Mouse (Mus musculus) limb, embryonic 13.5 days (tissue): ENCODE measurements at regions not wholly inside any gene's neighbourhood (a gene's known extent, or its start where the extent isn't known, plus 50 kb on each side); places are given as distances from the start of the nearest gene placed in this dataset.
A peak's percentile ranks its signal among the peaks of the same experiment; 100 is the strongest.

Experiments used
- ATAC-seq: fragments of 200-750 bp; cut with Nextera tagmentation; 2 replicates; pipeline ENCODE4 v1.8.0; 2017; ENCODE audit warnings: low read depth, moderate number of reproducible peaks, moderate TSS enrichment; ENCODE audit not compliant: low FRiP score
- H3K27ac ChIP-seq: fragments of 300-500 bp; sonication (generic); 2 replicates; pipeline ENCODE4 v1.5.1; 2015; ENCODE audit warnings: inconsistent platforms, mild to moderate bottlenecking, moderate library complexity
- H3K27me3 ChIP-seq: fragments of 300-500 bp; sonication (generic); 2 replicates; pipeline ENCODE4 v1.6.1; 2015; ENCODE audit warnings: mild to moderate bottlenecking, inconsistent platforms
- H3K36me3 ChIP-seq: fragments of 300-500 bp; sonication (generic); 2 replicates; pipeline ENCODE4 v1.6.1; 2015; ENCODE audit warnings: inconsistent platforms, mild to moderate bottlenecking, moderate library complexity
- H3K4me1 ChIP-seq: fragments of 300-500 bp; sonication (generic); 2 replicates; pipeline ENCODE4 v1.6.1; 2015; ENCODE audit warnings: inconsistent platforms
- H3K4me2 ChIP-seq: fragments of 300-500 bp; sonication (generic); replicated peaks from 2 replicates; pipeline ENCODE4 v1.6.1; 2015; ENCODE audit warnings: inconsistent platforms, mild to moderate bottlenecking, moderate library complexity
- H3K4me3 ChIP-seq: fragments of 300-500 bp; sonication (generic); 2 replicates; pipeline ENCODE4 v1.5.1; 2015; ENCODE audit warnings: moderate library complexity, mild to moderate bottlenecking, inconsistent platforms
- H3K9ac ChIP-seq: fragments of 300-500 bp; sonication (generic); 2 replicates; pipeline ENCODE4 v1.6.1; 2015; ENCODE audit warnings: mild to moderate bottlenecking, inconsistent platforms
- H3K9me3 ChIP-seq: fragments of 300-500 bp; sonication (generic); 2 replicates; pipeline ENCODE4 v1.6.1; 2016; ENCODE audit warnings: inconsistent platforms
- WGBS: fragments of 180-500 bp; shearing (Covaris S2); methylation state at CpG from one replicate; pipeline ENCODE4 v1.1.7; 2015; 5-methylcytosine and 5-hydroxymethylcytosine counted together

DNA sequence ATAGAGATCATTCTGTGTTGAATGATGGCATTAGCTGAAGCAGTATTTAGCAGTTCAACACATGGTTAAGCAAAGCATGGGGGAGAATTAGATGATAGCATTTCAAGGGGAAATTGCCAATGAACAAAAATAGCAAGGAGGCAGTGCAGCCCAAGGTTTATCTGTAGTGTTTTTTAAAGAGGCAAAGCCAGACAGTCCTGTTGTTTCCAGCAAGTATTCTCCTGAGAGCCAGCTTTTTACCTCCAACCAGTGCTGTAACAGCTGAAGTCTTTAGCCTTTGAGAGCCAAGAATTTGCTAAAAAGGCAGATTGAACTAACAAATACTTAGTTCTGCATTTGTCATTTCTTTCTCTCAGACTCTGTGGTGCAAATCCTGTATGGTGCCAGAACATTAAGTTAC is 305.1 kb upstream of the Arx start:
- H3K27ac ChIP-seq: no peak overlapping the region
- no peaks in the 10 kb centered on the region for H3K27me3 ChIP-seq
- H3K4me1 ChIP-seq: no peaks in the 10 kb centered on the region
- H3K9me3 ChIP-seq: no peaks in the 10 kb centered on the region
- H3K4me3 ChIP-seq: no peak overlapping the region
- H3K4me2 ChIP-seq: no peak overlapping the region
- no peak for ATAC-seq
- no peak overlapping the region for H3K9ac ChIP-seq
- H3K36me3 ChIP-seq: no peaks in the 10 kb centered on the region

DNA sequence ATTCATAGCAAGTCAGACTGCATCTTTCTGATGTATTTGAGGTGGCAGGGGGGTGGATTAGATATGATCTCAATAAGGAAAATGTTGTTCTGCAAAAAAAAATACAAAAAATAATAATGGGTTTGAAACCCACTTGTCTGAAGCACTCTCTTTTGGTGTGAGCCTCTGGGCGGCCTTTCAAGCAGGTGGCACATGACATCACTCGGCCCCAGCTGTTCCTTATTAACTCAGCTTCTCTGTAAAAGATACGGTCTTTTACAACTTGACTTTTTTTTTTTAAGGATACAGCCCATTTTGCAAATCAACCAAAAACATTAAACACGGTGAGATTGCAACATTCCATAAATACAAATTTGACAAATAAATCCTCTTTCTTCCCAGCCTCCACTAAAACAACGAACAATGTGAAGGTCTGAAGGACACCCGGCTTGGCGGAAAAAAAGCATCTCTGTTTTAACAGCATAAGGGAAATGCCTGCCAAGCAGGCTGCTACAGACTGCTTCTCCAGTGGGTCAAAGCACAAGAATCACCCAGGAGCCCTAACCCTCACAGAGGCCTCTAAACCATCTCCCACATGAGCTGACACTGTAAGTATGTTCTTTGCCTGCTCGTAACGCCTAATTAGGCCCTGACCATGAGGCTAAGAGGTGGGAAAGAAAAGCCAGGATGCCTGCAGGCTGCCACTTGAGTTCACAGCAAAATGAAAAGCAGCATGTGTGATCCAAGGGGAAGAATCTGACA is 283.8 kb upstream of the Arx start:
- Histone ChIP-seq H3K27me3 (no peaks in the 10 kb centered on the region), H3K4me2 (peak overlapping the region; percentile 19; the same call in 1 of the 2 replicates), H3K4me3 (no peak overlapping the region), H3K36me3 (no peaks in the 10 kb centered on the region), H3K4me1 (no peaks in the 10 kb centered on the region; the same call in 1 of the 2 replicates), H3K9me3 (no peaks in the 10 kb centered on the region), H3K9ac (no peak overlapping the region), H3K27ac (no peak overlapping the region)
- no peak for ATAC-seq
- 32% methylated on average over 9 of the region's 9 CpGs for WGBS

DNA sequence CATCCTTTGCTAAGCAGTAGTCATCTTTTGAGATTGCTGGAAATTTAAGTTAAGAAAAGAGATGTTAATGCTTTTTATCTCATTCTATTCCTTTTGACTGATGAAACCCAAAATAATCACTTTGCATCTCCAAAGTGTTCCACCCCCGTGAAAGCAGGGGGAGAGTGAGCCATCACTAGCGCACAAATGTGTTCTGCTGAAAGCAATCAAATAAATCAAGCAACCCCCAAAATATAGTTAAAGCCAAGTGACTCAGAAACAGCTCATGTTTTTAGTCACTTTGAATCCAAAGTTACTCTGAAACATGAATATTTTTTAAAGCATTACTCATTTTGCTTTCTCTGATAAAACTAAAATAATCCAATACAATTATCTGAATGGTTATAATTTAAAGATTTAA is 279.6 kb upstream of the Arx start:
- WGBS: 75% methylated on average over 2 of the region's 2 CpGs
- no peaks in the 10 kb centered on the region for H3K9me3 ChIP-seq
- no peaks in the 10 kb centered on the region for H3K36me3 ChIP-seq
- H3K4me3 ChIP-seq: no peak overlapping the region
- H3K27me3 ChIP-seq: no peaks in the 10 kb centered on the region
- H3K4me2 ChIP-seq: no peak overlapping the region
- ATAC-seq: no peak
- no peak overlapping the region for H3K9ac ChIP-seq
- no peak overlapping the region for H3K27ac ChIP-seq
- H3K4me1 ChIP-seq: no peaks in the 10 kb centered on the region; the same call in 1 of the 2 replicates

DNA sequence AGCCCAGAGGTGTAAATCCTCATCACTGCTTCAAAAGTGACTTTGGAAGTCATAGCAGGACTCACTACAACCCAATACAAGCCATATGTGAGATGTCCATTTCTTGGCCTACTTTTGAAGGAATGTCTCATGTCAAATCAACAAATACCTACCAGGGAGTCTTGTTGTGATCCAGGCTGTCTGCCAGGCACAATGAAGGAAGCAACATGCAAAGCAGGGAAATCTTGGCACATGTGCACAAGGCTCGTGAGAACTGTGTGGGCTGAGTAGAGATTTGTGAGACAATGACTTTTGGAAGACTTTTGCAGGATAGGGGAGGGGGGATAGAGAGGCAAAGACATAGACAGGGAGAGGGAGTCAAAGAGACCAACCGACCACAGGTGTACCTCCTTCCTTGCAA is 274.7 kb upstream of the Arx start:
- 60% methylated on average over 2 of the region's 2 CpGs for WGBS
- no peak for ATAC-seq

DNA sequence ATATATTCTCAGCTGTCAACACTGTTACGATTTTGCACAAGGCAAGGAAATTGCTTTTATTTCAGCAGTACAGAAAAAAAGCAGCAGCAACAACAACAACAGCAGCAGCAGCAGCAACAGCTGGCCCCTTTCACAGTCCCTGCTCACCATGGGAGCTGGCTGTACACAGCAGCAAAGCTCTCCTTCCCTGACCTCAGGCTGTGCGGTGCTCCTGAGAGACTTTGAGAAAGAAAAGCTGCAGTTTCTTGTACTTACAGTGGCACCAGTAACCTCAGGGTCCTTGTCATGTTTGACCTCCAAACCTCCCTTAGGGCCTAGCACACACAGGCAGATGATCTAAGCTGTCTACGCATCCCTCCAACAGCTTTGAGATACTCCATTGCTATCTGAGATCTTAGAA is 269.9 kb upstream of the Arx start:
- Histone ChIP-seq H3K27me3 (no peaks in the 10 kb centered on the region), H3K9me3 (no peaks in the 10 kb centered on the region), H3K4me1 (no peaks in the 10 kb centered on the region), H3K4me2 (no peak overlapping the region), H3K4me3 (no peak overlapping the region), H3K9ac (no peak overlapping the region), H3K36me3 (no peaks in the 10 kb centered on the region), H3K27ac (no peak overlapping the region)
- 55% methylated on average over 3 of the region's 3 CpGs for WGBS
- ATAC-seq: no peak

More for the DNA sequence above, 274.7 kb upstream of the Arx start:
- Histone ChIP-seq H3K9me3 (no peaks in the 10 kb centered on the region), H3K27ac (no peak overlapping the region), H3K4me2 (no peak overlapping the region), H3K27me3 (no peaks in the 10 kb centered on the region), H3K4me1 (no peaks in the 10 kb centered on the region), H3K36me3 (no peaks in the 10 kb centered on the region), H3K4me3 (no peak overlapping the region), H3K9ac (no peak overlapping the region)

DNA sequence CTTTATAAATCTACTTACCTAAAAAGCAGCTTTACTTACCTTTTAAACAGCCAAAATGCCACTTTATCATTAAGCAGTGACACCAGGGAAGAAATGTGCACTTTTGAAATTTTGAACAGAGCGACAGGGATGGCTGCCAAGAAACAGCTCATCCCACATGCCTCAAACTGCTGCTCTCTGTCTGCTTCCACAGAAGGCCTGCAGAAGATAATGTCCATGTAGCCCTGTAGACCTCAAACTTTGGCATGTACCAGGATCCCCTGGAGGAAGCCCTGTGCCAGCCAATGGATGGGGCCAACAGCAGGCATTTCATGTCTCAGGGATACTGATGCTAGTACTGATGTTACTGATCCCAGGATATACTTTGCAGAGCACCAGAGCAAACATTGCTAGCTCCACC is 245.1 kb upstream of the Arx start:
- Histone ChIP-seq H3K27me3 (no peaks in the 10 kb centered on the region), H3K9ac (no peak overlapping the region), H3K36me3 (no peaks in the 10 kb centered on the region), H3K4me1 (no peaks in the 10 kb centered on the region), H3K4me2 (no peak overlapping the region), H3K27ac (no peak overlapping the region), H3K9me3 (no peaks in the 10 kb centered on the region), H3K4me3 (no peak overlapping the region)
- no peak for ATAC-seq
- WGBS: 93% methylated on average over 1 of the region's 1 CpGs

DNA sequence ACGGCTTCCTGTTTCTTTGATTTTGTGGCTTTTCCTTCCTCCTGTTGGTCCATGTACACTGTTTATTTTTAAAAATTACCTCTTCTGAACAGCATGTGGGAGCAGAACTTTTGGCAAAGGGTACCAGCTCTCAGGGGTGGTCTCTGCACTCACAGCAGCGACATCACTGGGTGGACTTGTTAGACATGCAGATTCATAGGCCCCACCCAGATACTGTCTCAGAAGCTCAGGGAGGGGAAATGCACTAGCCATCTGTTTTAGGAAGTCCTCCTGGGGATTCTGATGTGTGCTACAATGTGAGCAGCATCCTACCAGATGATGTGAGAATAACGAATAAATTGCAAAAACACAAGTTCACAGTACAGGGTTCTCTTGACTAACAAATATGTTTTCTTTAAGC is 243.5 kb upstream of the Arx start:
- no peaks in the 10 kb centered on the region for H3K36me3 ChIP-seq
- no peak for ATAC-seq
- H3K9me3 ChIP-seq: no peaks in the 10 kb centered on the region
- H3K4me2 ChIP-seq: no peak overlapping the region
- no peak overlapping the region for H3K4me3 ChIP-seq
- H3K27ac ChIP-seq: no peak overlapping the region
- no peaks in the 10 kb centered on the region for H3K27me3 ChIP-seq
- 55% methylated on average over 3 of the region's 3 CpGs for WGBS
- no peaks in the 10 kb centered on the region for H3K4me1 ChIP-seq
- H3K9ac ChIP-seq: no peak overlapping the region

DNA sequence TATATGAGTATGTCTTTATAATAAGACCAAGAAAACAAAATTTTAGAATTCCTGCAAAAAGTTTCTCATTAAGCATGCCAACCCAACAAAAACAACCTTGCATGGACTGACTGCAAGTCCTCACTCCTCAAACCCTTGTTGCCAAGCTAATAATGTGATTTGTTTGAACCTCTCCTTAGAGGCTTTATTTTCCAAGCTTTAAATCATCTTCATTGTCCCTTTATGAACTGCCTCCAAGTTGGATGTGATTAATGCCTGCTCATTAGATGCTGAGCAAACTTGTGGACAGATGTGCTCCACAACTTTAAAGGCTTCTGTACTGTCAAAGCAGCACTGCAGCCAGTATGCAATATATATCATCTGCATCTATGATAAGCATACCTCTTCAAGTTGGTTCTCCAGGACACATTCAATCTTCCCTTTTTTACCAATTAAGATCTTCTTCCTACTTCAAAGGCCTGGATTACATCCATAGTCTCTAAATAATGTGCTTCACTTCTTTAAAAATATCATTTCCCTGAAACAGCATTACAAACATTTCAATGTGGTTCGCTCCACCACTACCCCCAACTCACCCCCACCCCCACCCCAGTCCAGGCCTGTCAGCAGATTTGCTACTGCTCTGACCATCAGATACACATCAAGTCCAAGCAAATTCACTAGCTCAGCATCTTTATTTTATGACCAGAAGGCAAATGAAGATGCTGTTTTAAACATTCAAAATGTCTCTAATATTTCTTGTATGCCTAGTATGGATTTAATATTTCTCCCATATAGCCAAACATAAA is 237.1 kb upstream of the Arx start:
- ATAC-seq: no peak
- Histone ChIP-seq H3K4me3 (no peak overlapping the region), H3K4me2 (no peak overlapping the region), H3K4me1 (no peaks in the 10 kb centered on the region), H3K27me3 (no peaks in the 10 kb centered on the region), H3K9me3 (no peaks in the 10 kb centered on the region), H3K9ac (no peak overlapping the region), H3K27ac (no peak overlapping the region), H3K36me3 (no peaks in the 10 kb centered on the region)
- WGBS: 81% methylated on average over 1 of the region's 1 CpGs

DNA sequence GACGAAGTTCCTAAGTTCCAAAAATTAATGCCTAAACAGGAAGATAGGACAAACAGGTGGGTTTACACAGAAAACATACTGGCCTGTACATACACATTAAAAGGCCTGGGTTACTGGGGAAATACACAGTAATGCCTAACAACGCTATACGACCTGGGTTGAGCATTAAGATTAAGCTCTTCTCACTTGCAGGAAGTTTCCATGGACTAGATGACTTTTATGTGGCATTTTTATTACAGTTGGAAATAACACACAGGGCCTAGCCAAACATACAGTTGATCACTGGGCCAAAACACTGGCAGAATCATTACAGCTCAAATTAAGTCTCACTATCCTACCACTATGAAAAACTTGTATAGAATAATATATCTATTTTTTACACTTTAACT is 236.5 kb upstream of the Arx start:
- H3K4me3 ChIP-seq: no peak overlapping the region
- 52% methylated on average over 3 of the region's 3 CpGs for WGBS
- no peak overlapping the region for H3K9ac ChIP-seq
- no peaks in the 10 kb centered on the region for H3K4me1 ChIP-seq
- no peaks in the 10 kb centered on the region for H3K27me3 ChIP-seq
- no peaks in the 10 kb centered on the region for H3K9me3 ChIP-seq
- H3K4me2 ChIP-seq: no peak overlapping the region
- no peak for ATAC-seq
- no peaks in the 10 kb centered on the region for H3K36me3 ChIP-seq
- H3K27ac ChIP-seq: no peak overlapping the region

DNA sequence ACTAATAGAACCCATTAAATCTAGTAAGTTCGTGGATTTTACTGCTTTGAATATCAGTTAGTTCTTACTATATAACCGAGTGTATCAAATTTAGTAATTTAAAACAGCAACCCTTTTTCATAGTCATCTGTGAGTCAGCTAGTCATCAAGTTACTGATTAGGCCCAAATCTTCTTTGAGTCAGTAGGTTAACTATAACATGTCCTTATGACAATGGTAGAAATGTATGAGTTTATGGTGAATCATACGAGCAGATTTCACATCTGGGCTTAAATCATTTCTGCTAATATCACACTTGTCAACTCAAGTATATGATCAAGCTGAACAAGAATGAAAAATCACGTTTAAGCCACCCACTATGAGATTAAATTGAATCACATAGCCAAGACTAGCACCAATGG is 226.7 kb upstream of the Arx start:
- no peak overlapping the region for H3K9ac ChIP-seq
- no peaks in the 10 kb centered on the region for H3K27me3 ChIP-seq
- WGBS: 78% methylated on average over 4 of the region's 4 CpGs
- no peak overlapping the region for H3K4me3 ChIP-seq
- H3K36me3 ChIP-seq: no peaks in the 10 kb centered on the region
- no peak overlapping the region for H3K4me2 ChIP-seq
- H3K9me3 ChIP-seq: no peaks in the 10 kb centered on the region
- H3K4me1 ChIP-seq: no peaks in the 10 kb centered on the region
- ATAC-seq: no peak
- no peak overlapping the region for H3K27ac ChIP-seq

DNA sequence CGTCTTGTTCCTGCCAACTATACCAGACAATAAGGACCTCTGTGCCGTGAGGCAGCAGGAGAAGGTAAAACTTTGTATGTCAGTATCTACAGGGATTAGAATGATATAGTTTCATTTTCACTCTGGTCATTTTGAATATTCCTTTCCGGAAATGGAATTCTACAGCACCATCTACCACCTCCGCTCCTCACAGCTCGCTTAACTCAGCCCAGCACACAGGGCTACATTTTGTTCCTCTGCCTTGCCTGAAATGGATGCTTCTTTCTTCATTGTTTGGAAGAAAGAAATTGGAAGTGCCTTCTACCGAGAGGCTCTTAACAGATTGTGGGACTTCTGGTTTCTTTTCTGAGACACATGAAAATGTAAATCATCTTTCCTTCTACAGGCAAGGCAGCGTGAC is 217.4 kb upstream of the Arx start:
- H3K9me3 ChIP-seq: no peaks in the 10 kb centered on the region
- H3K27ac ChIP-seq: no peak overlapping the region
- H3K4me3 ChIP-seq: no peak overlapping the region
- WGBS: 53% methylated on average over 7 of the region's 7 CpGs
- H3K4me2 ChIP-seq: no peak overlapping the region
- H3K4me1 ChIP-seq: no peaks in the 10 kb centered on the region
- ATAC-seq: no peak
- no peak overlapping the region for H3K9ac ChIP-seq
- 0 out of 2 replicates have a peak, but pooled peaks cover 6% of the 10 kb centered on the region for H3K27me3 ChIP-seq
- no peaks in the 10 kb centered on the region for H3K36me3 ChIP-seq

DNA sequence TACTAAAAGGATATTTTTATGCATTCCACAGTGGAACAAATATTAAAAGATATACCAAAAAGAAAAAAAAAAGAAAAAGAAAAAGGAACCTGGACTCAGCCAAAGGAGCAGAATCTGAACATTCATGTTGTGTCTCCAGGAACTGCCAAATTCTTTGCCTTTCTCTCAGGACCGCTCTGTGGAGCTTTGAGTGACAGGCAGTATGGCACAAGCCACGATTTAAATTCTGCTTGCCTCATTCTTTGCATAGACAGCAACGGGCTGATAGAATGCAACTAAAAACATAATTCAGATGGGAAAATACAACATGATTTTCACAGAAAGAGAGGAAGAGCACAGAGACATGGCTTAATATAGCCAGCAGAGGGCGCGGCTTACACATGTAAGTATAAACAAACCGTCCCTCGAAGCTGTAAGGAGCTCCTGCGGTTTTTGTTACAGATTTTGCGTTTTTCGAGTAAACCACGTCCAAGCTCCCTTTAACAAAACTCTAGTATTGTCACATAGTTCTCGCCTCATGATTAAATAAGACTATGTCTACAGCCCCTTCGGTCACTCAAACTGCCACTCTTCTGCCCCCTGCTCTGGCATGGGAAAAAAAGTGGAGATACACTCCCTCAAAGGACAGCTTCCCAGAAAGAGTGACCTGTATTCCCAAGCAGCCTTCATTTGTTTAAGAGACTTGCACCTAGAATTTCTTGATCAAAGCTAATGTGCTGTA is 216.5 kb upstream of the Arx start:
- Histone ChIP-seq H3K36me3 (no peaks in the 10 kb centered on the region), H3K4me1 (no peaks in the 10 kb centered on the region), H3K9me3 (no peaks in the 10 kb centered on the region), H3K4me3 (peak overlapping the region; percentile 27), H3K4me2 (peak overlapping the region; percentile 49), H3K9ac (no peak overlapping the region), H3K27me3 (0 out of 2 replicates have a peak, but pooled peaks cover 6% of the 10 kb centered on the region), H3K27ac (no peak overlapping the region)
- WGBS: 12% methylated on average over 13 of the region's 13 CpGs
- no peak; the same call in 1 of the 2 replicates for ATAC-seq
